Mouse (Mus musculus) hindbrain, embryonic 16.5 days (tissue): ENCODE data around the gene Spock2. TPM values are rescaled to one million over a fixed set of nuclear protein-coding genes. Genes with fewer than 3 reads are reported as not detected.
"Not testable (repeated sequence)": the region's sequence is repeated elsewhere in the genome, so short reads cannot be mapped to it uniquely, and the experiment has no call there.

Experiments used
- ATAC-seq: fragments of 200-750 bp; cut with Nextera tagmentation; 2 replicates; pipeline ENCODE4 v1.8.0; 2017; ENCODE audit warnings: moderate TSS enrichment, moderate library complexity
- H3K27ac ChIP-seq: fragments of 300-500 bp; sonication (generic); 2 replicates; pipeline ENCODE4 v1.5.1; 2014; ENCODE audit warnings: low read depth, mild to moderate bottlenecking, control low read depth, low read length, moderate library complexity
- H3K27me3 ChIP-seq: fragments of 300-500 bp; sonication (generic); replicated peaks from 2 replicates; pipeline ENCODE4 v1.6.1; 2014; ENCODE audit warnings: low read length; ENCODE audit not compliant: control insufficient read depth, insufficient read depth
- H3K36me3 ChIP-seq: fragments of 300-500 bp; sonication (generic); 2 replicates; pipeline ENCODE4 v1.6.1; 2014; ENCODE audit warnings: mild to moderate bottlenecking, low read length, moderate library complexity, mixed read lengths; ENCODE audit not compliant: control insufficient read depth, insufficient read depth
- H3K4me1 ChIP-seq: fragments of 300-500 bp; sonication (generic); 2 replicates; pipeline ENCODE4 v1.6.1; 2014; ENCODE audit warnings: low read depth, low read length; ENCODE audit not compliant: control insufficient read depth, insufficient read depth
- H3K4me2 ChIP-seq: fragments of 300-500 bp; sonication (generic); 2 replicates; pipeline ENCODE4 v1.6.1; 2014; ENCODE audit warnings: mild to moderate bottlenecking, low read length, control low read depth, moderate library complexity
- H3K4me3 ChIP-seq: fragments of 300-500 bp; sonication (generic); 2 replicates; pipeline ENCODE4 v1.5.1; 2014; ENCODE audit warnings: mild to moderate bottlenecking, low read length, control low read depth, moderate library complexity
- H3K9ac ChIP-seq: fragments of 300-500 bp; sonication (generic); 2 replicates; pipeline ENCODE4 v1.6.1; 2014; ENCODE audit warnings: low read depth, mild to moderate bottlenecking, control low read depth, low read length, moderate library complexity
- H3K9me3 ChIP-seq: fragments of 300-500 bp; sonication (generic); 2 replicates; pipeline ENCODE4 v1.6.1; 2014; ENCODE audit warnings: mild to moderate bottlenecking, low read length, moderate library complexity; ENCODE audit not compliant: control insufficient read depth
- WGBS: fragments of 180-500 bp; shearing (Covaris S2); extraction: QIAGEN DNeasy Blood & Tissue Kit; methylation state at CpG from one replicate; pipeline ENCODE4 v1.1.7; 2014; 5-methylcytosine and 5-hydroxymethylcytosine counted together
- microRNA-seq: library from miRNA; unstranded; fragments of <30 nt; microRNA quantifications from one replicate; pipeline ENCODE4, GENCODE M21; 2017
- polyA plus RNA-seq: library from polyadenylated mRNA; unstranded; fragments of >200 nt; fragmentation: Nextera tagmentation; extraction: Ambion mirVana; gene quantifications from 2 replicates; pipeline ENCODE4 v1.2.1, GENCODE M21; 2015

Spock2 gene
- polyA plus RNA-seq, 1 experiment from 2014 or later = 119 TPM

DNA sequence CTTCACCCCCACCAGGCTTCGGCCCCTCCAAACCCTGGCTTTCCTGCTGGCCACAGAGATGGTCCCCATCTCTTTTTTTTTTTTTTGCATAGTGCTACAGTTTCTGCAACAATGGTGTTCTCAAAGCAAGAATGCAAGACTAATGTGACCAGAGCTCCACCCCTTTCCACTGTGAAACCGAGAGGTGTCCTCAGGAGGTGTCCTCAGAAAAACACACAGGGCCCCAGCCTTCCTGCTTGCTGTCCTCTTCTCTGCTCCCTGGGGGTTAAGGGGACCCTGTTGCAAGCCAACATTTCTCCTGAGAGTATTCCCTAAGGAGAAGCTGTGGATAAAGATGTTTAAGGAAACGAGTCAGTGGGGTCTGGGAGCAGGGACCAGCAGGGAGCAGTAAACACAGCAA is 62.9 kb downstream of the Spock2 start:
- H3K4me1 ChIP-seq = peaks cover 3% of the 10 kb centered on the region
- H3K4me3 ChIP-seq = no peak overlapping the region
- H3K9ac ChIP-seq = no peak overlapping the region
- no peak overlapping the region for H3K4me2 ChIP-seq
- no peaks in the 10 kb centered on the region for H3K9me3 ChIP-seq
- no peak for ATAC-seq
- WGBS = 49% methylated on average over 3 of the region's 3 CpGs
- no peaks in the 10 kb centered on the region for H3K27me3 ChIP-seq
- no peak overlapping the region for H3K27ac ChIP-seq
- H3K36me3 ChIP-seq = no peaks in the 10 kb centered on the region

DNA sequence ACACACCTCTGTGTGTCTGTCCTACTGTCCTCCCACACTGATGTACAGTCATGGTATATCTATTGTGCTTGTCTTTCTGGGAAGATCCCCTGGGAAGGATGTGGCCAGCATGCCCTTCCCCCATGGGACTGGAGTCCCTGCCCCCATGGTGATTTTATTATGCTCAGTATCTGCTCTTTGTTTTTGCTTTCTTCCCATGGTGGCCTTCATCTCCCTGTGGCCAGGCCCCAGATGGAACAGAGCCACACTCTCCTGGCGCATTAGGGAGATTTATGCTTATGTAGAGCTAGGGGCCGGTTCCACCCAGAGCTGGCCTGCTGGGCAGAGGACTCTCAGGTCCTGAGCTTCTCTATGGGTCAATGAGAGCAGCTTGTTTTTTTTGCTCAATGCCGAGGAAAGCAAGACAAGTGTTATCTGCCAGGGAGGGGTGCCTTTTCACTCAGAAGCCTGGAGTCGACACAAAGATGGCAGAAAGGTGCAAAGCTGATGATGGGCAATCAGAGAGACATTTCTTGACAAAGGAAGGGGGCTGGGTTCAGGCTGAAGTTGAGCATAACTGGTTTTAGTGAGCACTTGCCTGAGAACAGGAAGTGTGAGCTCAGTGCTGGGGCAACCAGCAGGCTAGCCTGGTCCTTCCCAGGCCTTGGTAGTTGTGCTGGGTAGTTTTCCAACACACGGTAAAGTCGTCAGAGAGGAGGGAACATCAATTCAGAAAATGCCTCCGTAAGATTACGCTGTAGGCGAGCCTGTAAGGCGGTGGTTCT is 64.5 kb downstream of the Spock2 start:
- peaks cover 3% of the 10 kb centered on the region for H3K4me1 ChIP-seq
- no peaks in the 10 kb centered on the region for H3K36me3 ChIP-seq
- no peak for ATAC-seq
- no peak overlapping the region for H3K4me3 ChIP-seq
- H3K27me3 ChIP-seq = no peaks in the 10 kb centered on the region
- H3K9me3 ChIP-seq = no peaks in the 10 kb centered on the region
- WGBS = 76% methylated on average over 10 of the region's 10 CpGs
- H3K4me2 ChIP-seq = no peak overlapping the region
- H3K9ac ChIP-seq = no peak overlapping the region
- no peak overlapping the region for H3K27ac ChIP-seq

DNA sequence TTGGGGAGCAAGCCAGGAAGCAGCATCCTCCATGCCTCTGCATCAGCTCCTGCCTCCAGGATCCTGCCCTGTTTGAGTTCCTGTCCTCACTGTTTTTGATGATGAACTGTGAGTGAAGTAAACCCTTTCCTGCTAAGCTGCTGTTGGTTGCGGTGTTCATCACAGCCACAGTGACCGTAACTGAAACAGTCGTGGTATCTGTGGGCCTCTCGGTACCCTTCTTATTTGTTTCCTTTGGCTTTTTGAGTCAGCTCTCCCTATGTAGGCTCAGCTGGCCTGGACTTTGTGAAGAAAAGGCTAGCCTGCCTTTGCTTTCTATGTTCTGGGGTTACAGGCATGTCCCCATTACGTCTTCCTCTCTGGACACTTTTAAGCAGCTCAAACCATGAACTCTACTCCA is 65.3 kb downstream of the Spock2 start:
- 98% methylated on average over 5 of the region's 5 CpGs for WGBS
- ATAC-seq = no peak
- H3K9me3 ChIP-seq = no peaks in the 10 kb centered on the region
- no peaks in the 10 kb centered on the region for H3K27me3 ChIP-seq
- H3K4me1 ChIP-seq = peaks cover 3% of the 10 kb centered on the region
- H3K4me2 ChIP-seq = no peak overlapping the region
- no peak overlapping the region for H3K27ac ChIP-seq
- H3K9ac ChIP-seq = no peak overlapping the region
- no peak overlapping the region for H3K4me3 ChIP-seq
- H3K36me3 ChIP-seq = no peaks in the 10 kb centered on the region

DNA sequence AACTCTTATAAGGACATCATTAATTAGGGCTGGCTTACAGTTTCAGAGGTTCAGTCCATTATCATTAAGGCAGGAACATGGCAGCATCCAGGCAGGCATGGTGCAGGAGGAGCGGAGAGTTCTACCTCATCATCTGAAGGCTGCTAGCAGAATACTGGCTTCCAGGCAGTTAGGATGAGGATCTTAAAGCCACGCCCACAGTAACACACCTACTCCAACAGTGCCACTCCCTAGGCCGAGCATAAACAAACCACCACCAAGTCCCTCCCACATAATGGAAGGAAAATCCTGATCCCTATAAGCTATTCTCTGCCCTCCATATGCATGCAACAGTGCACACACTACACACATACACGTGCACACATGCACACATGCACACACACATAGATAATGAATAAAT is 66.3 kb downstream of the Spock2 start:
- H3K27me3 ChIP-seq = no peaks in the 10 kb centered on the region
- no peak overlapping the region for H3K9ac ChIP-seq
- H3K27ac ChIP-seq = no peak overlapping the region
- no peak overlapping the region for H3K4me2 ChIP-seq
- H3K4me3 ChIP-seq = no peak overlapping the region
- WGBS = 97% methylated on average over 4 of the region's 4 CpGs
- no peak for ATAC-seq
- no peaks in the 10 kb centered on the region for H3K9me3 ChIP-seq
- H3K4me1 ChIP-seq = peaks cover 3% of the 10 kb centered on the region
- no peaks in the 10 kb centered on the region for H3K36me3 ChIP-seq

DNA sequence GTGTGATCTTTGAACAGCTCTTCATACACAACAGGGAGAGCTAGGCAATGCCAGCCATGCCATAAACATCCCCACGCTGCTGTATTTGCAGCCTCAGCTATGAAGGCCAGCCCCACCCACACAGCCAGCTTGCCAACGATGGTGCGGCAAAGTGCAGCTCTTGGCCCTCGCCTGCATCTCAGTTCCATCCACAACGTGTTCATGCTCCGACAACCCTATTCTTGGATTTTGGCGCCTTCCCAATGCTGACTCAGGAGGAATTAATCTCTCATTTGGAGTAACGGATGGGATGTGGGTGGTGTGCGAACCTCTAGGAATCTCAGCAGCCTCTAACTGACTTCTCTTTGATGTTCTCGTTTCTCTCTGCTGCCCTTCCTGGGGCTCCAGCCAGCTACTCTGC is 67.0 kb downstream of the Spock2 start:
- H3K36me3 ChIP-seq = no peaks in the 10 kb centered on the region
- H3K9me3 ChIP-seq = no peaks in the 10 kb centered on the region
- H3K9ac ChIP-seq = no peak overlapping the region
- no peak for ATAC-seq
- 41% methylated on average over 10 of the region's 10 CpGs for WGBS
- H3K27me3 ChIP-seq = no peaks in the 10 kb centered on the region
- H3K27ac ChIP-seq = no peak overlapping the region
- H3K4me3 ChIP-seq = no peak overlapping the region
- peaks cover 3% of the 10 kb centered on the region for H3K4me1 ChIP-seq
- H3K4me2 ChIP-seq = no peak overlapping the region

DNA sequence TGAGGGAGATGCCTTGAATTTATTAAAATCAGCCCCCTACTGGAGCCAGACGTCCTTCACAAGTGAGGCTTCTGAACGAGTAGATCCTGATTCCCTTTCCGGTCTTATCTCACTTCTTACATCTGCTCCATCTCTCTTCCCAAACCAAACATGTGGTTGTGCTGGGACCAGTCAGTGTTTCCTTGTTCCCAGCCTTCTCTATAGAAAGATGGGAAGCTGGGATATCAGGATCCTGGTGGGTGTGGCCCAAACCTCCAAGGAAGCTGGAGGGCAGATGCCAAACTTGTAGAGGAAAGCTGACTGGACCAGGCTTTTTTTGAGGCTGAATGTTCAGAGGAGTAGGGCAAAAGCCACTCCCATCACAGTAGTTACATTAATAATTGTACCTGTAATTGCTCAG is 68.5 kb downstream of the Spock2 start:
- WGBS = 73% methylated on average over 3 of the region's 3 CpGs
- ATAC-seq = no peak
- peaks cover 3% of the 10 kb centered on the region for H3K4me1 ChIP-seq
- no peak overlapping the region for H3K4me2 ChIP-seq
- no peaks in the 10 kb centered on the region for H3K36me3 ChIP-seq
- no peak overlapping the region for H3K27ac ChIP-seq
- no peak overlapping the region for H3K4me3 ChIP-seq
- no peaks in the 10 kb centered on the region for H3K9me3 ChIP-seq
- H3K9ac ChIP-seq = no peak overlapping the region
- H3K27me3 ChIP-seq = no peaks in the 10 kb centered on the region

DNA sequence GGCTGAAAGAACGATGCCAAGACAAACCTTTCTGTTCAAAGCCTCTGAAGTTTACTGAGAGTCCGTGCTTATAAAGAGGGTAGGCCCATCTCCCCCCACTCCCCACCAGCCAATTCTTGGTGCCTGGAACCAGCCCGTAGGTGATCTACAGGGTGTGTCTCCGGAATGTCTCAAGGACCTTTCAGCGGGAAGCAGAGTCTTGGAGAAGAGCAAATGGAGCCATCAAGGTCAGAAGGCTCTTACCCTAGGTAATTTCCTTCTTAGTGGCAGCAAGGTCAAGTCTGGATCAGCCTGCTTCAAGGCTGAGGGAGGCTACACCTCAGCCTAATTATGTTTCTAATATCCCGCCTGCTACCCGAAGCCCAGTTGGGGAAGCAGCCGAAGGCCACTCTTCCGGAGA is 69.3 kb downstream of the Spock2 start:
- H3K36me3 ChIP-seq, ATAC-seq, H3K9me3 ChIP-seq, H3K27ac ChIP-seq, H3K27me3 ChIP-seq, H3K4me1 ChIP-seq, H3K4me2 ChIP-seq, H3K4me3 ChIP-seq, H3K9ac ChIP-seq: not testable (repeated sequence)
- 88% methylated on average over 9 of the region's 9 CpGs for WGBS

Small RNAs within 50 kb of the gene (microRNA-seq; reads per million reads assigned to microRNA genes)
- 0.62 reads per million for gene Mir6906

Other genes starting within 250 kb of the Spock2 start
- 20.6 and 23.7 TPM in 2 replicates for gene Dnajb12, start 226.7 kb upstream of the Spock2 start, polyA plus RNA-seq
- gene Ddit4, start 154.4 kb upstream of the Spock2 start, polyA plus RNA-seq = 75.3 and 97.1 TPM in 2 replicates
- 47.7 and 48.3 TPM in 2 replicates for gene Ascc1, start 103.4 kb upstream of the Spock2 start, polyA plus RNA-seq
- gene Anapc16, start 103.1 kb upstream of the Spock2 start, polyA plus RNA-seq = 101 and 116 TPM in 2 replicates
- gene Chst3, start 113.0 kb downstream of the Spock2 start, polyA plus RNA-seq = 1.7 and 1.9 TPM in 2 replicates
- gene Psap, start 171.4 kb downstream of the Spock2 start, polyA plus RNA-seq = 218 and 239 TPM in 2 replicates
- 2.4 TPM in 2 replicates for gene Vsir, start 240.6 kb downstream of the Spock2 start, polyA plus RNA-seq